Mouse (Mus musculus): ENCODE data around the gene Npm3. TPM values are rescaled to one million over a fixed set of nuclear protein-coding genes. Genes with fewer than 3 reads are reported as not detected.

Gene Npm3
- total RNA-seq, 2 experiments from 2014 or later: 19.0 to 21.0 TPM

DNA sequence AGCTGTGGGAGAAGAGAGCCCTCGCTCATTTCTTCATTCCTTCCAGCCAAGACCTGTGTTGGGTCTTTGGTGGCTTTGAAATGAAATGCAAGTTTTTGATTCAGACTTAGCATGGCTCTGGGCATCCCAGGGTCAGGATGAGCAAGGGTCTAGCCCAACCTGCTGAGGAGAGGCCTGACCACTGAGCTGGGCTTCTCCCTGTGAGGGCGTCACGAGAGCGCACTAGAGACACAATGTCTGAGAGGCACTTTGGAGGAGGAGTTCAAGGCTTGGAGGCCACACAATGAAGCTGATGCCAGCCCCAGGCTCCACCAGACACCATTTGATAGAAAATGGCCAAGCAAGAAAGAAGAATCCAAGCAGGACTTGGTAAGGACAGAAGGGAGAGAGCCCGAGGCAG, 15.2 kb downstream of the Npm3 start:
- DNase-seq: no peak

DNA sequence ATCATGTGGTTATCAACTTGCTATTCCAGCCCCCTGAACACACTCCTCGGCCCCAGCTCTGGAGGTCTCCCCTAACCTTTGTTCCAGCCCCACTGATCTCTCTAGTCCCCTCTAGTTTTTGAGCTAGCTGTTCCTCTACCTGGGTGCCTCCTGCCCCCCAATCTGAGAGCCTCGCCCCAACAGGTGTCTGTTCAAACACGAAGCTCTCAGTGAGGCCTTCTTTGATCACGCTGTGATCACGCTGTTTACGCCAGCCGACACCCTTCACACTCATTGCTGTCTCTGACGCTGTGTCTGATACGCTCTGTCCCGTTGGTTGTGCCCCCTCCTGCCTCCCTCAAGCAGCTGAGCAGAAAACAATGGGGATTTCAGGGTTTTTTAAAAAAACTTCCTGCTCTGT, 15.8 kb downstream of the Npm3 start:
- no peak for DNase-seq

DNA sequence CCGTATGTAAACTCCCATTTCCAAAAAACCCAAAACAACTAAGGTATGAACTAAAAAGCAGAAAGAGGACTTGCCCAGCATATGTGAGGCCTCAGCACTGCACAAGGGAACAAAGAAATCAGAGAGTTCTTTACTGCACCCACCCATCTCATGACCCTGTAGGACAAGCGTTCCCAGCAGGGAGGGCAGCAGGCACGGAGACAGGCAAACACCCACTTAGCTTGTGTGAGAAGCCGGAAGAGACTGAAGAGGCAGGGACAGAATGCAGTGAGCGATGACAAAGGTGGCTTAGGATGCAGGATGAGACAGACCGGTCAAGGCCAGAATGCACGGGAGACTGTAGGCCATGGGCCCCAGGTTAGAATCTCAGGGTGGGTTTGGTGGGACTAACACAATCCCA, 17.7 kb downstream of the Npm3 start:
- no peak for DNase-seq

DNA sequence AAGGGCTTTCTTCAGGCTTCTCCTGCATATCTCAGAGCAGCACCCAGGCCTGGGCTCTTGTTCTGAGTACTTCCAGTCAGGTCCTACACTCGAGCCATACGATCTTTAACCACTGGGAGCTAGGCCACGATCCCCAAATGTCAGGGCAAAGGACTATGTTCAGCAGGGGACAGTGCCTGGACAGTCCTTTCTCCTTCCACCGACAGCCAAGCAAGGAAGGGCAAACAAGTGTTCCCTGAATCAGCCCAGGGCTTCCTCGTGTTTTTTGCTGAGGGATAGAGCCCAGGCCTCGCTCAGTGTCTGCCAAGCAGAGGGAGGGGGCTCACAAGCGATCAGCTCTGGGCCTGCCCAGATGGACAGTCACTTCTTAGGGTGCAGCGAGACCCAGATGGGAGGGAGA, 19.3 kb downstream of the Npm3 start:
- DNase-seq: no peak

DNA sequence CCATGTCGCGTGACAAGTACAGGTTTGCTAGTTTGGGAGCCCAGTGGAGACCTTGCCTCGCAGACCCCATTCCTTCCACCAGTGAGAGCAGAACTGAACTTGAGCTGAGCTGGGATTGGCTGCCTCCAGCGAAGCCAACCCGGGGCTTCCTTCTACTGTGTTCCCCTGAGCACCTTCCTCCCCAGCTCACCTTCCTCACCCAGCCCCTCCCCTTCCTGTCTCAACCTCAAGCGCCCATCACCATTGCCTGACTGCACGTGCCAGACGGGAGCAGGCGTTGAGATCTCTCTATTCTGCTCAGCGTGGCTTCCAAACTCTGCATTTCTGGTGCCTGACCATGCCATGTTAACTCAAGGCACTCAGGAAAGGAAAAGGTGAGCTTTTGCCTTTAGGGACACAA, 22.2 kb downstream of the Npm3 start:
- no peak for DNase-seq

DNA sequence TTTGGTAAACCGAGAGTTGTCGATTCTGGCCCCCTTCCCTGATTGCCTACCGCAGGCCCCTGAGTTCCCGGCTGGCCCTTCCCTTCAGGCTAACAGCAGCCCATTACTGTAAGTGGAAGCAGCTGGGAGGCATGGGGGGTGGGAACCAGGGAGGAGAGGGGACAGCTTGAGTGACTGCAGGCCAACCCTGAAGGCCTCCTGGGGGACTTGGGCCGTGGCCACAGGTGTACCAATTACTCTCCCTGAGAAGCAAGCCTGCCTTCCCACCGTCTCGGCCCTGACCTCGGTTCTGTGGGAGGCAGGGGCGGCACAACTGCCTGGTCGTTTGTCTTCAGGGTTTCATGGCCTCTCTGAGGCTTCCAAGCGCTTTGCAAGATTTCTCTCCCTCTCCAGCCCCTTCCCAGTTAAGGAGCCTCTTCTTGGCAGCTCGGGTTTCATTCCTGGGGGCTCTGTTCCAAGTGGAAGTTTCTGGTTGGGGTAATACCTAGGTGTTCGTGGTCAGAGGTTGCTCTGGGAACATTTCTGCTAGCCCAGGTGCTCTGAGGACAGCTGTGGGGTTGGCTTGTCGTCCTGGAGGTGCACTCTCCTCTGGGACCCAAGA, 23.6 kb downstream of the Npm3 start:
- DNase-seq: no peak

DNA sequence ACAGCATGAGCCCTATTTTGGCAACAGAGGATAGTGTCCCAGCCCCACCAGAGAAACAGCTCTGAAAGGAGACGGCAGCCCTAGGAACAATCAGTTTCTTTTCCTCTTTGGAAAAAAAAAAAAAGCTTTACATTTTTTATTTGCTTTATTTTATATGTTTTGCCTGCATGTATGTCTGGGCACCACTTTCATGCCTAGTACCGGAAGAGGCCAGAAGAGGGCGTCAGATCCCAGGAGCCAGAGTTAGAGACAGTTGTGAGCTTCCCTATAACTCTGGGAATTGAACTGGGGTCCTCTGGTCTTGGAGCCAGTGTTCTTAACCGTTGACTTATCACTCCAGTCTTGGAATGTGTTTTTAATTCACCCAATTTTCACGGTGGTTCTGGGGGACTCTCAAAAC, 27.2 kb downstream of the Npm3 start:
- no peak for DNase-seq

DNA sequence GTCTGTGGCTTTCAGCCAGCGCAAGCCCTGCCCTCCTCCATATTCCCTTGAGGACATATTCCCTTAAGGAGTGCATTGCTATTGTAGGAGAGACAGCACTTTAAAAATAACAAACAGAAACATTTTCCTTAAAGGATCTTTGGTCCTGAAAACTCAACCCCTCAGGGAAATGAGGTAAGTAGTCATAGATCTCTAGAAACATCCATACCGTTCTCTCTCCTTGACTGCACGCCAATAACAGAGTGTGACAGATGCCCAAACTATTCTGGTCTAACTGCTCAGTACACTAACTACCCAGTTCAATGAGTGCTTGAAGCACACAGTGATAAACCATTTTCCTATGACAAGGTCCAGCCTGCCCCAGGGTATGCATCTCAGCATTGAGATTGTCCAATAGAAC, 31.1 kb downstream of the Npm3 start:
- DNase-seq: no peak

DNA sequence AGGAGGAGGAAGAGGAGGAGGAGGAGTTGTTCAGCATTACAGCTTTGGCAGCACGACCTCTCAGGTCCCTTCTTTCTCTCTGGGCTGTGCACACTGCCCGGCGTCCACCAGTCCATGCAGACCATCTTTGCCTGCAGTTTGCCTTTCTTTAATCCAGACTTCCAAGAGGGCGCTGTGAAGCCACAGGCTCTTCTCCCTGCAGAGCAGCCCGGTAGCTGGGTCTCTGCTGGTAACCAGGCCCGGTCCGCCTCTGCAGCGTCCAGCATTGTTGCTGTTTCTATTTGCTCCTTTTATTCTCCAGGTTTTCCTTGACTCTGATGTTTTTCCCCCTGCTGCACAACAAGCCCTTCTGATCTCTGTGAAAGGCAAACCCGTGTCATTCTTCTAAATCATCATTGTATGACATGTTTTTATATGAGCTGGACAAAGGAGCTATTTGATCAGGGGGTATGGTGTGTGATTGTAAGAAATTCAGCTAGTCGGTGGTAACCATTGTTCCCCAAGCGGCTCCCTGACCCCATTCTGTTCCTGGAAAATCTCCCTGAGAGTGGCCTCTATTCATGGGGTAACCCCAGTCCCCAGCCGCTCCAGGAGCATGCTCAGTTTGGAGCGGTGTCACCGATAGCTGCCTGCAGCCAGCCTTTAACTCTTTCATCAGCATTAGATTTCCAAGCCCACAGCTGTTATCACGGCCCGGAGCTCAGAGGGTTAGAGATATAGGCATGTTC, 31.7 kb downstream of the Npm3 start:
- peak; percentile 41 for DNase-seq

DNA sequence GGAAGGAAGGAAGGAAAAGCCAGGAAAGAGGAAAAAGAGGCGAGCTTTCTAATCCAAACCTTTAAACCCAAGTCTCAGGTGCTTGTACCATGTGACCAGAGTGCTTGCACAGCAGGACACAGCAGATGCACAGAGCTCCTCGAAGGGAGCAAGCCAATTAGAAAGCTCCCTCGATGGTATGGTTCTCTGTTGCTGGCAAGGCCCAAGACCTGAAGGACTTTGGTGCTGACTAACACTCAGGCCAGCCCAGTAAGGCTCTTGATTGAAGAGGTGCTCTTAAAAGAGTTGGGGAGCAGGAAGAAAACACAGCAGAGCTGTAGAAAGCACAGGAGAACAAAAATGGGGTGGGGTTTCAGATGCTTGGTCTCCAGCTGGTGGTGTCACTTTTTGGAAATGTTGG, 40.7 kb downstream of the Npm3 start:
- no peak for DNase-seq

Other genes starting within 250 kb of the Npm3 start
- 10 to 100 TPM in 1 of 2 experiments, 1 to 10 TPM in 1; 8.5 to 10.4 TPM for gene Poll, start 189.1 kb downstream of the Npm3 start, total RNA-seq (2021)
- gene Gm17018, start 189.0 kb downstream of the Npm3 start, total RNA-seq (2021): 10 to 100 TPM; 12.4 to 13.8 TPM
- 10 to 100 TPM; 23.3 to 24.7 TPM for gene Fbxw4, start 89.3 kb downstream of the Npm3 start, total RNA-seq (2021)
- gene Fgf8, start 6.7 kb downstream of the Npm3 start, total RNA-seq (2021): not detected
- gene Mgea5, start 34.2 kb upstream of the Npm3 start, total RNA-seq (2021): 10 to 100 TPM; 36.0 to 44.4 TPM
- under 1 TPM; 0.40 to 0.79 TPM for gene Kcnip2, start 66.5 kb upstream of the Npm3 start, total RNA-seq (2021)
- 10 to 100 TPM; 12.5 to 15.0 TPM for gene Armh3, start 248.9 kb upstream of the Npm3 start, total RNA-seq (2021)

Data from gastrocnemius, postnatal 10 days (tissue).